Mouse (Mus musculus) ES-E14 (cell line): ENCODE data around the gene Kcnh1. TPM values are rescaled to one million over a fixed set of nuclear protein-coding genes. Genes with fewer than 3 reads are reported as not detected.

Experiments
- DNase-seq: peaks from one replicate; pipeline ENCODE4 v3.0.0-alpha.2; 2013; ENCODE audit warnings: low read depth, low spot score
- H3K27ac ChIP-seq: 2 replicates; pipeline ENCODE4 v1.5.1; 2012; ENCODE audit warnings: low read depth, mild to moderate bottlenecking, low read length, moderate library complexity, mixed read lengths; ENCODE audit not compliant: poor library complexity, insufficient read depth, severe bottlenecking
- H3K36me3 ChIP-seq: 2 replicates; pipeline ENCODE4 v1.6.1; 2012; ENCODE audit warnings: mild to moderate bottlenecking, low read length, moderate library complexity, mixed read lengths; ENCODE audit not compliant: control insufficient read depth, poor library complexity, insufficient read depth, severe bottlenecking
- H3K4me1 ChIP-seq, 2 experiments: fragments of 150-350 bp in 1 of 2; sonication (generic) in 1 of 2; 2 replicates each; pipeline ENCODE4 v1.6.1; 2012; ENCODE audit warnings: low read length in 2 of 2, mild to moderate bottlenecking in 1 of 2, mixed read lengths in 1 of 2; ENCODE audit not compliant: control insufficient read depth in 2 of 2, insufficient read depth in 2 of 2, poor library complexity in 1 of 2
- H3K4me3 ChIP-seq, 2 experiments: fragments of 150-350 bp in 1 of 2; sonication (generic) in 1 of 2; 2 replicates each; pipeline ENCODE4 v1.5.1; 2012; ENCODE audit warnings: low read length in 2 of 2, low read depth in 1 of 2, mild to moderate bottlenecking in 1 of 2, mixed read lengths in 1 of 2; ENCODE audit not compliant: insufficient read depth in 1 of 2, poor library complexity in 1 of 2, severe bottlenecking in 1 of 2
- H3K9ac ChIP-seq: 2 replicates; pipeline ENCODE4 v1.6.1; 2012; ENCODE audit warnings: low read depth, mild to moderate bottlenecking, low read length, mixed read lengths; ENCODE audit not compliant: poor library complexity, insufficient read depth, severe bottlenecking
- H3K9me3 ChIP-seq: fragments of 150-350 bp; sonication (generic); 2 replicates; pipeline ENCODE4 v1.6.1; 2012; ENCODE audit warnings: low read depth, mild to moderate bottlenecking, low read length; ENCODE audit not compliant: control insufficient read depth, insufficient read depth
- CHD2 ChIP-seq: IDR thresholded peaks from 2 replicates; pipeline ENCODE4 v1.6.1; 2014; ENCODE audit warnings: mild to moderate bottlenecking, low read depth, low read length, inconsistent platforms
- HCFC1 ChIP-seq: IDR thresholded peaks from 2 replicates; pipeline ENCODE4 v1.6.1; 2012; ENCODE audit warnings: low read length, inconsistent platforms, borderline replicate concordance; ENCODE audit not compliant: insufficient read depth
- MAFK ChIP-seq: IDR thresholded peaks from 2 replicates; pipeline ENCODE4 v1.6.1; 2014; ENCODE audit warnings: mild to moderate bottlenecking, low read depth, low read length, inconsistent platforms; ENCODE audit not compliant: insufficient read depth
- ZC3H11A ChIP-seq: IDR thresholded peaks from 2 replicates; pipeline ENCODE4 v1.6.1; 2012; ENCODE audit warnings: low read depth, mild to moderate bottlenecking, inconsistent platforms, low read length, borderline replicate concordance
- ZNF384 ChIP-seq: IDR thresholded peaks from 2 replicates; pipeline ENCODE4 v1.6.1; 2012; ENCODE audit warnings: low read depth, low read length, inconsistent platforms
- in situ Hi-C, 2 experiments: fragments of 600-800 bp; cut with MboI; formaldehyde crosslinking; loops; one replicate each; pipeline ENCODE4 v1.15.1; 2025; ENCODE audit warnings: low sequenced_read_pairs in 2 of 2, inconsistent platforms in 1 of 2; ENCODE audit not compliant: unreplicated experiment in 2 of 2
- total RNA-seq: library from RNA; depleted of rRNA; stranded (reverse); fragments of 300-350 nt; gene quantifications from 2 replicates; pipeline ENCODE4 v1.2.3, GENCODE M21; 2012

The Kcnh1 gene
- total RNA-seq, 1 experiment = 0.71 TPM

DNA sequence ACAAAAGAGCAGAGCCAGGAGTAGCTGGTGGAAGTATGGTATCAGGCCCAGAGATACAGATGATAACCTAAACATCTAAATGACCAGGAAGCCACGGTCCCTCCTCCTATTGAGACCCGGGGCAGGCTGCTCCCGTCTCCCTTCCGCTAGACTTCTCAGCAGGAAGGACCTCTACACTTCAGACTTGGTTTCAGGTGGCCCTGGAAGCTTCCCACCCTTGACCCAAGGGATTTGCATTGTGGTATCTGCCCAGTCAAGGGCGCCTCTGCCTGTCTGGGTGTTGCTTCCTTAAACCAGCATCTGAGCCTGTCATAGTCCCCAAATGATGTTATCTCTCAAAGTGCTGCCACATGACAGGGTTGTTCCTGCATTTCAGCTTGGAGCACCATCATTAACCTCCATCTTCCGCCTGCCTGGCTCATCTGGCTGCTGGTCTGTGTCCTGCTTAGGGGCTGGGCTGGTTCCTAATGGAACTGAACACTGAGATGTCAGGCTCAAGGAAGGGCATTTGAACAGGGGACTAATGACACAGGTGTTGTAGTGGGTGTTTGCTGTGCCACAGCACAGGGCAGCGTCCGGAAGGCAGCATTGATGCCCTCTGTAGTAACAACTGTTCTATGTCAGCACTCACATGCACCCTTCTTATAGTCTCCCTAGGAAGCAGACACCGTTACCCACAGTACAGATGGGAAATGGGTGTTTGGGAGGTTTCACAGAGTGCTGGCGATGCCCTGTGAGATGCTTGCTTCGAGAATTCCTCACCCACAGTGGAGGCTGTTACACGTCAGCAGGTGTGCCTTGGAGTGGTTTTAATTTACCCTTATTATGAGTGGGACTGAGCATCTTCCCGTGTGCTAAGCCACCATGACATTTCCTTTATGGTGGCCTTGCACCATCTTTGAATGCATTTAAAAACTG, 299.6 kb downstream of the Kcnh1 start:
- no peak for TF ChIP-seq ZNF384
- no peak for DNase-seq
- in situ Hi-C loops = no loop called here
- Histone ChIP-seq H3K4me3 (no peak overlapping the region), H3K4me1 (no peaks in the 10 kb centered on the region), H3K27ac (no peak overlapping the region), H3K9ac (no peak overlapping the region), H3K9me3 (no peaks in the 10 kb centered on the region), H3K36me3 (no peaks in the 10 kb centered on the region)

DNA sequence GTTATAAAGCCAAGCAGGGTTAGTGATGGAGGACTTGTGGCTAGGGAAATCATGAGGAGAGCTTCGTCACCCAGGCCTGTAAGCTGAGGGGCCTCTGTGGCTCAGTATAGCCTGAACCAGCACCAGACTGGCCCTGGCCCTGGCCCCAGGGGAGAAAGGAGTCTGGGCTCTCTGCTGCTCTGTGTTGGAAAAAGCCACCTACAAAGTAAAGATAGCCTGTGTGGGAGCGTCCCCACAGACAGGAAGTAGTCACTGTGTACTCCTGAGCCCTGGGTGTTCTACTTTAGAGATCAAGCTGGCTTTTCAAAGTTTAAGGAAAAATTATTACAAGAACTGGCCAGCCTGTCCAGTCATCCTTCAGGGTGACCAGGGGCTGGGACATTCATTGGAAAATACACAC, 306.9 kb downstream of the Kcnh1 start:
- H3K36me3 ChIP-seq = no peaks in the 10 kb centered on the region
- in situ Hi-C loops = no loop called here
- H3K9ac ChIP-seq = no peak overlapping the region
- DNase-seq = no peak
- no peaks in the 10 kb centered on the region for H3K4me1 ChIP-seq
- H3K4me3 ChIP-seq = no peak overlapping the region
- no peaks in the 10 kb centered on the region for H3K9me3 ChIP-seq
- TF ChIP-seq ZC3H11A = no peak
- TF ChIP-seq CHD2 = no peak
- no peak for TF ChIP-seq MAFK
- no peak for TF ChIP-seq HCFC1
- TF ChIP-seq ZNF384 = no peak
- no peak overlapping the region for H3K27ac ChIP-seq

DNA sequence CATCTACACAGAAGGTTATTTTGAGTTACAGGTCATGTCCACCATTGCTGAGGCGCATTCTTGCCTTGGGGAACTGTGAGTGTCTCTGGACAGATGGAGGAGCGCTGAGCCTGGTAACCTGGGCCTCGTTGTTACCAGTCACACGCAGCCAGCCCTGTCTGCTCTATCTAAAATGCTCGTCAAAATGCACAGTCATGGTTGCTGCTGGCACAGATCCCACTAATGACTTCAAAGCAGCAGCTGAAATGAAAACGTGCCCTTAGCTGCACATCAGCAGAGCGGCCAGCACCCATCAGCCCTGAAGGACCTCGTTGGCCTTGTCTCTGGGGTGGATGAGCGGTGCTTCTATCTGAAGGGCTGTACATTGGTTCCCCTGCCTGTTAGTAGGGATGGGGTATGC, 311.4 kb downstream of the Kcnh1 start:
- DNase-seq = no peak
- Histone ChIP-seq H3K9ac (no peak overlapping the region), H3K9me3 (no peaks in the 10 kb centered on the region), H3K4me3 (no peak overlapping the region), H3K27ac (no peak overlapping the region), H3K4me1 (no peaks in the 10 kb centered on the region), H3K36me3 (no peaks in the 10 kb centered on the region)
- TF ChIP-seq CHD2 = no peak
- no peak for TF ChIP-seq HCFC1
- no peak for TF ChIP-seq ZNF384
- no peak for TF ChIP-seq MAFK
- in situ Hi-C loops = no loop called here

DNA sequence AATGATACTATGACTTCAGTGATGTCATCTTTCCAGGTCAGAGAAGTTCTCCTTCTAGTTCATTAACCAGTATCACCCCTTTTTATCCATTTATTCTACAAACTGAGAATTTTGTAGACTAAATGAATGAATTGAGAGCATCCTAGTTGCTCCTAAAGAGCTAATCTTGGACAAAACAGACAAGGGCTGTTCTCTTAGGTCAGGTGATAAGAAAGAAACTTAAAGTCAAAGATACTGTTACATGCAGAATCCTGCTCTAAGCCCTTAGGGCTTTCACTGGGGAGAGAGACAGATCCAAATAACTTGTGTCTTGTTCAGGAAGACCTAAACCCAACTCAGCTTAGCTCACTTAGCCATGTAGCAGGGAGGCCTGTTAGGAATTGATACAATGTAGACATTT, 312.3 kb downstream of the Kcnh1 start:
- no peaks in the 10 kb centered on the region for H3K9me3 ChIP-seq
- no peak overlapping the region for H3K9ac ChIP-seq
- TF ChIP-seq MAFK (no peak), CHD2 (no peak), ZC3H11A (no peak)
- no peak overlapping the region for H3K27ac ChIP-seq
- in situ Hi-C loops = no loop called here
- H3K4me3 ChIP-seq = no peak overlapping the region
- DNase-seq = no peak
- no peaks in the 10 kb centered on the region for H3K4me1 ChIP-seq
- H3K36me3 ChIP-seq = no peaks in the 10 kb centered on the region

DNA sequence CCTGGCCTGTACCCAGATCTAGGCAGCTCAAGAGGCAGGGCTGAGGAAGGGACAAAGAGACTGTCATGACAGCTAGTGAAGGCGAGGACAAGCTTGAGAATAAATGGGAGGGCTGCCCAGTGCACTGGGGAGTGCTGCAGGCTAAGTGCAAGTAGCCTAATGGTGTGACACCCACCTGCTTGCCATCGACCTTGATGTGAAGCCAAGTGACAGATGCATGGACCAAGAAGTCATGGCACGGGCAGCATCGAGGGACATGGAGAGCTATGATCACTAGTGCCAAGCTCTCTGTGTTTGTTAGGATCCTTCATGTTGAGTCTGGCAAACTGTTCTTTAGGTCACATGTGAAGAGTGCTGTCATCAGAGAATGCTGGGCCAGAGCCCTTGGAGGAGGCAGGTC, 313.1 kb downstream of the Kcnh1 start:
- H3K9ac ChIP-seq = no peak overlapping the region
- in situ Hi-C loops = no loop called here
- H3K27ac ChIP-seq = no peak overlapping the region
- no peak overlapping the region for H3K4me3 ChIP-seq
- DNase-seq = no peak
- TF ChIP-seq ZNF384 (no peak), MAFK (no peak), ZC3H11A (no peak), CHD2 (no peak), HCFC1 (no peak)
- no peaks in the 10 kb centered on the region for H3K9me3 ChIP-seq
- no peaks in the 10 kb centered on the region for H3K4me1 ChIP-seq
- no peaks in the 10 kb centered on the region for H3K36me3 ChIP-seq
